Mouse (Mus musculus): ENCODE results near the gene 4930469K13Rik. TPM values are rescaled to one million over a fixed set of nuclear protein-coding genes. Genes with fewer than 3 reads are reported as not detected.

The 4930469K13Rik gene
- polyA plus RNA-seq, 1 experiment from 2014 or later, result not detected

DNA sequence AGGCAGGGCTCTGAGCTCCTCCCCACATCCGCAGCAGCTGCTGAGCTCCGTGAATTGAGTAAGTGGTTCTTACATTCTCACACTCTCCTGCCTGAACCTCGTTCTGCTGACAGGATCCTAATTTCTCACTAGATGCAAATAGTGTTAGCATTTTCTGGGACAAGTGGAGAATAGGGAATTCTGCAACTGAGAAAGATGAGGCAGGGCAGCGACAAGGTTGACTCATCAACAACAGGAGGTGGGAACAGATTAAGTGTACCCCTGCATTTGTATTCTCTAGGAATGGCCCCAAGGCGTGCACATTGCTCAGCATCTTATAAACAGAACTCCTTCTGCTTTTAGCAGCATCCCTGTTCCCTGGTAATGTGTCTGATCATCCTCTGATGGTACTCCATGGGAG is 58.3 kb downstream of the 4930469K13Rik start:
- ATAC-seq (no peak), DNase-seq (ENCODE audit: low spot score) (no peak)
- H3K4me1 ChIP-seq (ENCODE audit: insufficient read depth, low read depth, low read length), result no peaks in the 10 kb centered on the region
- no peaks in the 10 kb centered on the region for H3K9me3 ChIP-seq (ENCODE audit: low read length)
- no peak overlapping the region for H3K4me2 ChIP-seq (replicated peaks; ENCODE audit: low read depth, low read length)
- no peak overlapping the region for H3K4me3 ChIP-seq (ENCODE audit: low read depth, low read length)
- H3K27me3 ChIP-seq (replicated peaks; ENCODE audit: insufficient read depth, low read length), result no peaks in the 10 kb centered on the region
- no peak for TF ChIP-seq CTCF (IDR thresholded peaks at IDR 0.05)
- TF ChIP-seq EP300 (IDR thresholded peaks at IDR 0.05), result no peak
- H3K27ac ChIP-seq (ENCODE audit: low read length), result no peak overlapping the region
- no peaks in the 10 kb centered on the region for H3K36me3 ChIP-seq (ENCODE audit: insufficient read depth, low read length)
- no peak overlapping the region for H3K9ac ChIP-seq (replicated peaks; ENCODE audit: low read depth)
- 62% methylated on average over 5 of the region's 5 CpGs for whole genome bisulfite sequencing

DNA sequence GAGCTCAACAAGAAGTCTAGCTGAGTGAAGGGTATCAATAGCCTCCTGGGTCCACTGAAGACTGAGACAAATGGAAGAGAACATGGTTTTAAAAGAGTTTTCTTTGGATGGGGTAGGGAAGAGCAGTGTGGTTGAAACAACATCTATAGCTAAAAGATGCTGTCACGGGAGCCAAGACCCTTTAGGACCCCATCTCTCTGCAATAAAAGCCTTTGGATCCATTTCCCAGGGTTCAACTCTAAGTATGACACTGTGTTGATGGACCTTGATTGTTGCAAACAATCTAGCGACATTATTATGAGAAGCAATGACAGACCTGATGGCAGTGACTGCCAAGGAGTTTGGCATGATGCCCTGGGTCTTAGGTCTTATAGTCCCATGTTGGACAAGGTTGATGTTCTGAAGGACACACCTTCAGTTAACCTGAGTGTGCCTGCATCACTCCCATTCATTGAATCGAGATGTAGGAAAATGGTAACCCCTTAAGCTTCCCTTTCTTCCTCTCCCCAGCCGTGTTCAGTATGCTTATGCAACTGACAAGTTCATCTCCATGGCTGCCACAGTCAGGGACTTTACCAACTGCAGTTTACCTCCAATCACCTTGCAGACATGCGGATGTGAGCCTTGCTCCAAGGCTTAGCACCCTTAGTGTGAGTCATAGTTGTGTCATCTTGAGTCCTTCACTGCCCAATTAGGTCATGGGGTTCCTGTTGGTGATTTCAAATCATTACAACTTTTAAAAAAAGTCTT is 62.3 kb downstream of the 4930469K13Rik start:
- no peak overlapping the region for H3K4me3 ChIP-seq (ENCODE audit: low read depth, low read length)
- no peaks in the 10 kb centered on the region for H3K4me1 ChIP-seq (ENCODE audit: insufficient read depth, low read depth, low read length)
- no peaks in the 10 kb centered on the region for H3K9me3 ChIP-seq (ENCODE audit: low read length)
- DNase-seq (ENCODE audit: low spot score) (peak; percentile 21), ATAC-seq (0 out of 2 replicates have a peak, but pooled peaks have one; percentile 26)
- no peaks in the 10 kb centered on the region for H3K27me3 ChIP-seq (replicated peaks; ENCODE audit: insufficient read depth, low read length)
- H3K27ac ChIP-seq (ENCODE audit: low read length), result no peak overlapping the region
- H3K4me2 ChIP-seq (replicated peaks; ENCODE audit: low read depth, low read length), result no peak overlapping the region
- TF ChIP-seq CTCF (IDR thresholded peaks at IDR 0.05) (no peak), EP300 (IDR thresholded peaks at IDR 0.05) (no peak)
- 72% methylated on average over 5 of the region's 5 CpGs for WGBS
- H3K9ac ChIP-seq (replicated peaks; ENCODE audit: low read depth), result no peak overlapping the region
- H3K36me3 ChIP-seq (ENCODE audit: insufficient read depth, low read length), result no peaks in the 10 kb centered on the region

DNA sequence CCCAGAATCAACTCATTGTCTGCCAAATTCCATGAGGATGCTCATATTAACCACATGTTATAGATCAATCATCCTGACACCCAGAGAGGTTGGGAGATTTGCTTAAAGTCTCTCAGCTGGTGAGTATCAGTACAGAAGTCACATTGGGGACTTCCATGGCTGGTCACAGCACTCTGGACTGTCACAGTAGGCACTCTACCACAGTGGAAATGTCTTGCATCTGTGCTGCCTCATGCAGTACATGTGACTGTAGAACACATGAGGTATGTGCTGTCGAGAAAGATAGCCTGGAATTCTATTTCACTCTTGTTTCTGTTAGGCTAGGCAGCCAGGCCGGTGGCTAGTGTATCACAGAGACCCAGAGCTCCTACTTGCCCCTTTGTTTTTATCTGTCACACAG is 63.6 kb downstream of the 4930469K13Rik start:
- H3K4me2 ChIP-seq (replicated peaks; ENCODE audit: low read depth, low read length), result no peak overlapping the region
- TF ChIP-seq EP300 (IDR thresholded peaks at IDR 0.05) (no peak), CTCF (IDR thresholded peaks at IDR 0.05) (no peak)
- no peaks in the 10 kb centered on the region for H3K9me3 ChIP-seq (ENCODE audit: low read length)
- no peaks in the 10 kb centered on the region for H3K4me1 ChIP-seq (ENCODE audit: insufficient read depth, low read depth, low read length)
- no peaks in the 10 kb centered on the region for H3K36me3 ChIP-seq (ENCODE audit: insufficient read depth, low read length)
- H3K27ac ChIP-seq (ENCODE audit: low read length), result no peak overlapping the region
- WGBS, result 76% methylated on average over 2 of the region's 2 CpGs
- H3K9ac ChIP-seq (replicated peaks; ENCODE audit: low read depth), result no peak overlapping the region
- no peak overlapping the region for H3K4me3 ChIP-seq (ENCODE audit: low read depth, low read length)
- H3K27me3 ChIP-seq (replicated peaks; ENCODE audit: insufficient read depth, low read length), result no peaks in the 10 kb centered on the region
- DNase-seq (ENCODE audit: low spot score) (no peak), ATAC-seq (no peak)

DNA sequence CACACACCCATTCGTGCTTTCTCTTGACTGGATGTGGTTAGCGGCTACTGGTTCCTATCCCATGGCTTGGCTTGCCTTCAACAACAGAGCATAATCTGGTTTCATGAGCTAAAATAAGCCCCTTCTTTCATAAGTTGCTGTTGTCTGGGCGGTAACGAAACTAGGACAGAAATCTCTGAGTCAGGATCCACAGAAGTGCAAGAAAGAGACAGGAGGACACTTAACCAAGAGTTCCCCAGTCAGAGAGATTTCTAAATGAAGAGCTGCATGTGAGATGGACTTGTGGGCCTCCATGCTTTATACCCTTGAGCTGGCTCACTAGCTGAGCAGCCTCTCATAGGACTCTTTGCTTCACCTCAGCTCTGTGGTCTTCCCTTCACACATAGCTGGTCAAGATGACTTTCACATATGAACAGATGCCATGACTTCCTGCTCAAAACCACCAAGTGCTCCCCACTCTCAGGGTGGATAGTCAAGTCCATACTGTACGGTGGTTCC is 64.3 kb downstream of the 4930469K13Rik start:
- no peak for TF ChIP-seq CTCF (IDR thresholded peaks at IDR 0.05)
- TF ChIP-seq EP300 (IDR thresholded peaks at IDR 0.05), result no peak
- H3K4me1 ChIP-seq (ENCODE audit: insufficient read depth, low read depth, low read length), result no peaks in the 10 kb centered on the region
- H3K4me3 ChIP-seq (ENCODE audit: low read depth, low read length), result no peak overlapping the region
- no peaks in the 10 kb centered on the region for H3K36me3 ChIP-seq (ENCODE audit: insufficient read depth, low read length)
- no peak overlapping the region for H3K9ac ChIP-seq (replicated peaks; ENCODE audit: low read depth)
- no peaks in the 10 kb centered on the region for H3K9me3 ChIP-seq (ENCODE audit: low read length)
- WGBS, result 86% methylated on average over 5 of the region's 5 CpGs
- no peak overlapping the region for H3K4me2 ChIP-seq (replicated peaks; ENCODE audit: low read depth, low read length)
- DNase-seq (ENCODE audit: low spot score) (no peak), ATAC-seq (no peak)
- no peak overlapping the region for H3K27ac ChIP-seq (ENCODE audit: low read length)
- no peaks in the 10 kb centered on the region for H3K27me3 ChIP-seq (replicated peaks; ENCODE audit: insufficient read depth, low read length)

DNA sequence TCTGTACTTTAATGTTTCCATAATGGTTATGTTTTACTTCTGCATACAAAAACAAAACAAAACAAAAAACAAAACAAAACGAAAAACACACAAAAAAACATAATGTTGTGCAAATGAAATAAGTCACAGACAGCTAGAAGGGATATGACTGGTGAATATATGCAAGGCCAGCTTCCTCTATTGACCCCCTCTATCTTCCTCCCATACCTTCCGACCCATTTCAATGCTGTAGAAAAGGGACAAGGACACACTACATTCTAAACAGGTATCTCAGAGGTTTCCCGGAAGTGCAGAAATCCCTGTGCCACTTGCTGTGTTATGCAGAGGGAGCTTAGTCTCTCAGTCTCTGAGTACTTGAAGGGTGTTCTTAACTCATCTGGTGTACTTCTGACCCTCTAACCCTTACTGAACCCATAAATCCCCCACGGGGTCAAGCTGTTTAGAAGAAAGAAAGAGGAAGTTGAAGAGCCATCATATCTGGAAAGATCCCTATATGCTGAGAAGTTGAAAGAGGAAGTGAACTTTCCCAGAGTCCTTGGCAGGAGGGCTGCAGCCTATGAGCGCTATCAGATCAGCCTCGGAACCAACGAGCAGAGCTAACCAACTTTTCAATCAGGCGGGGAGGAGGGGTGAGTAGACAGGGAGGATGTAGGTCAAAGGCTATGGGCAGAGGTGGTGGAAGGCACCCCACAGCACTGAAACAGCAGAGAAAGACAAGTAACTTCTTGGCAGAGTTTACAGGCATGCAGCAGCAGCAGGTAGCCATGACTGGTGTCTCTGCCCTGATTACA is 67.1 kb downstream of the 4930469K13Rik start:
- DNase-seq (ENCODE audit: low spot score), result peak; percentile 53
- no peaks in the 10 kb centered on the region for H3K36me3 ChIP-seq (ENCODE audit: insufficient read depth, low read length)
- ATAC-seq, result peak; percentile 57
- WGBS, result 34% methylated on average over 8 of the region's 8 CpGs
- H3K9me3 ChIP-seq (ENCODE audit: low read length), result no peaks in the 10 kb centered on the region
- H3K4me2 ChIP-seq (replicated peaks; ENCODE audit: low read depth, low read length), result no peak overlapping the region
- no peak overlapping the region for H3K27ac ChIP-seq (ENCODE audit: low read length)
- no peaks in the 10 kb centered on the region for H3K4me1 ChIP-seq (ENCODE audit: insufficient read depth, low read depth, low read length)
- no peak overlapping the region for H3K4me3 ChIP-seq (ENCODE audit: low read depth, low read length)
- no peak overlapping the region for H3K9ac ChIP-seq (replicated peaks; ENCODE audit: low read depth)
- H3K27me3 ChIP-seq (replicated peaks; ENCODE audit: insufficient read depth, low read length), result no peaks in the 10 kb centered on the region
- TF ChIP-seq CTCF (IDR thresholded peaks at IDR 0.05) (no peak), EP300 (IDR thresholded peaks at IDR 0.05) (no peak)

DNA sequence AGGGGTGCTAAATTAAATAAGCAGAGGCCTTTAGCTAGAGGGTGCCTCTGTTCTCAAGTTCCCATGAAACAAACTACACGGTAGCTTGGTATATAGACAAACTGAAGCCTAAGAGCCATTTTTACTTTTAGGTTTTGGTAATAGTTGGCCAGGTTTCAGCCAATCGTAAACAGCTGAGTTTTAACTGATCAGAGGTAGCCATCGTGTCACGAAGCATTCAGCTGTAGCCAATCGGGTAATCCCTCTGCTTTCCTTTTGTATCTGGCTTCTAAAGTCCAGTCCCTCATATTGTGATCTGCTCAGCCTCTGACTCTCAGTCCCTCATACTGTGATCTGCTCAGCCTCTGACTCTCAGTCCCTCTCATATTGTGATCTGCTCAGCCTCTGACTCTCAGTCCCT is 68.7 kb downstream of the 4930469K13Rik start:
- Histone ChIP-seq H3K27me3 (replicated peaks; ENCODE audit: insufficient read depth, low read length) (no peaks in the 10 kb centered on the region), H3K27ac (ENCODE audit: low read length) (no peak overlapping the region), H3K4me1 (ENCODE audit: insufficient read depth, low read depth, low read length) (no peaks in the 10 kb centered on the region), H3K36me3 (ENCODE audit: insufficient read depth, low read length) (no peaks in the 10 kb centered on the region), H3K9ac (replicated peaks; ENCODE audit: low read depth) (no peak overlapping the region), H3K4me2 (replicated peaks; ENCODE audit: low read depth, low read length) (no peak overlapping the region), H3K4me3 (ENCODE audit: low read depth, low read length) (no peak overlapping the region), H3K9me3 (ENCODE audit: low read length) (no peaks in the 10 kb centered on the region)
- ATAC-seq (no peak), DNase-seq (ENCODE audit: low spot score) (no peak)
- WGBS, result 72% methylated on average over 5 of the region's 5 CpGs
- TF ChIP-seq EP300 (IDR thresholded peaks at IDR 0.05) (no peak), CTCF (IDR thresholded peaks at IDR 0.05) (no peak)
